Mouse (Mus musculus) erythroblast, embryonic 14.5 days (primary cell): Measurements from ENCODE around the gene Foxo1. TPM values are rescaled to one million over a fixed set of nuclear protein-coding genes. Genes with fewer than 3 reads are reported as not detected.

Source experiments
- H3K27me3 ChIP-seq: 2 replicates; pipeline ENCODE4 v1.6.1; 2012; ENCODE audit warnings: inconsistent platforms; ENCODE audit not compliant: control insufficient read depth
- H3K36me3 ChIP-seq: 2 replicates; pipeline ENCODE4 v1.6.1; 2012; ENCODE audit warnings: mild to moderate bottlenecking, inconsistent platforms; ENCODE audit not compliant: control insufficient read depth
- H3K4me1 ChIP-seq: 2 replicates; pipeline ENCODE4 v1.6.1; 2012; ENCODE audit warnings: inconsistent platforms; ENCODE audit not compliant: control insufficient read depth
- H3K4me3 ChIP-seq: replicated peaks from 2 replicates; pipeline ENCODE3; 2012; ENCODE audit warnings: moderate library complexity, mild to moderate bottlenecking, inconsistent platforms
- H3K9me3 ChIP-seq: 2 replicates; pipeline ENCODE4 v1.6.1; 2012; ENCODE audit warnings: low read length, inconsistent platforms, mixed read lengths; ENCODE audit not compliant: control insufficient read depth
- GATA1 ChIP-seq: IDR thresholded peaks from 2 replicates; pipeline ENCODE4 v1.6.1; 2012; ENCODE audit warnings: low read length, inconsistent platforms, mixed read lengths
- TAL1 ChIP-seq: IDR thresholded peaks from 3 replicates; pipeline ENCODE4 v1.6.1; 2012; ENCODE audit warnings: low read length, inconsistent platforms, mixed read lengths
- polyA plus RNA-seq: library from polyadenylated mRNA; stranded (reverse); fragments of >175 nt; gene quantifications from 2 replicates; pipeline ENCODE4 v1.2.3, GENCODE M21; 2012

The Foxo1 gene
- polyA plus RNA-seq, 1 experiment = 0.02 TPM

DNA sequence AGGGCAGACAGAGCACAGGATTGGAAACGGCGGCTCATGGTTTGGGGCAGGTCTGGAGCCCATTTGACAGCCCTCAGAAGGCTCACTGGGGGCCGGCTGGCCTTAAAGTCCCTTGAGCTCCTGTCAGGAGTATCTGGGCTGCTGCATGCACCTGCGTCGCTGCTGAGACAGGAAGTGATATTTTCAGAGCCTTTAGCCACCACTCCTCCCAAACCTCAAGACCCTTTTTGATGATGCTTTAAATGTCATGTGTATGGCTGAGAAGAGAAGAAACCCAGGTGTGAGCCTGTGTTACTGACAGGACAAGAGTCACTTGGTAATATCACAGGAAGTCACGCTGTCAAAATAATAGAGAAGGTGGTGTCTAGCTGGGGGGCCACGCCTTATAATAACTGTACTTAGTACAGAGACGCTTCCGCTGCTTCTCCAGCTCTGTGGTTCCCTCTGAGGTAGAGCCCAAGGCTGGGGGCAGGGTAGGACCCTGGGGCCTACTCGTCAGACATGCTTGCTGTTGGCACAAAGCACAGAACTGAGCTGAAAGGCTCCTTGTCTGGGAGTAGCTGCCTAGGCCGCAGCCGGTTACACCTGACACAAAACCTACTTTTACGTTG lies 128.1 kb downstream of the Foxo1 start:
- no peaks in the 10 kb centered on the region for H3K9me3 ChIP-seq
- H3K4me3 ChIP-seq = no peak overlapping the region
- H3K36me3 ChIP-seq = no peaks in the 10 kb centered on the region
- peaks cover 10% of the 10 kb centered on the region for H3K27me3 ChIP-seq
- TF ChIP-seq GATA1 (no peak), TAL1 (no peak)
- no peaks in the 10 kb centered on the region for H3K4me1 ChIP-seq

DNA sequence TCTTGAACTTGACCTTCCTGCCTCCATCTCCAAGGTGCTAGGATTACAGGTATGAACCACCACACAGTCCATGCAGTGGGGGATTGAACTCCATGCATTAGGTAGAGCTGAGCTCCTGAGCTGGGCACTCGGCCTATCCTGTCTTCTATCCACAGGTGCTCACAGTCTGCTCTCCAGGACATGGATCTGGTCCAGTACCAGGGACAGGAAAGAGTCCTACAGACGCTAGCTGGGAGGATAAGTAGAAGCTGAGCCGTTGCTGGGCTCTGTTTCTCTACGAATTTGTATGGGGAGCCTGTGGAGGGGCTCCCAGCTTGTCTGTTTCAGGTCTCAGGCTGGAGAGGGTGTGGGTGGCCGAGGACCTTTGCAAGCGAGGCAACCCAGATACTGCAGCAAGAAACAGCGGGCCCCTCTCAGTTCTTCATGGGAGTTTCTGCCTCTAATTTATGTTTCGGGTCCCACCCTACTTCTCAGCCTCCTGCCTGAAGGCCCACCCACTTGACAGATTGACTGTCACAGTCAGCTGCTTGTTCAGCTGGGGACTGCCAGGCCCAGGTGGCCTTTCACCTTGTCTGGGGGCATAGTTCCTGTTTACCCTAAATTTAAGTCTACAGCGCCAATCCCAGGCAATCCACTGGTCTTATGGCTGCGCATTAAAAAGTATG lies 128.9 kb downstream of the Foxo1 start:
- no peak for TF ChIP-seq TAL1
- no peak for TF ChIP-seq GATA1
- no peaks in the 10 kb centered on the region for H3K9me3 ChIP-seq
- no peak overlapping the region for H3K4me3 ChIP-seq
- no peaks in the 10 kb centered on the region for H3K36me3 ChIP-seq
- H3K4me1 ChIP-seq = no peaks in the 10 kb centered on the region
- peaks cover 16% of the 10 kb centered on the region for H3K27me3 ChIP-seq

DNA sequence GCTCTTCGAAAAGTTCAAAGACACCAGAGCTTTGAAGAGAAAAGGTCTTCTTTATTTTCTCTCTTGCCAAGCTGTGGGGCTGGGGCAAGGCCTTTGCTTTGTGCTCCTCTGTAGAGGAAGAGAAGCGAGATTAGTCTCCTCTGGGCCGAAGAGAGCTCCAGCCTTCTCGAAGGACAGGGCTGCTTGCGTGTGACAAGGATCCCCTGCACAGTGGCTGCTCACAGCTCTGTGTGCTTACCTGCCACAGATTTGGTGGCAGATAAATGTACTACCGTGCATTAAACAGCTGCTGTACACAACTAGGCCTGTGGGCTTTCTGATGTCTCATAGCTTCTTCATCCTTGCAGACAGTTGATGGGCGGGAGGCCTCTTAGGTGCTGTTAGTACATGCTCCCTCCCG lies 129.8 kb downstream of the Foxo1 start:
- H3K36me3 ChIP-seq = no peaks in the 10 kb centered on the region
- no peak for TF ChIP-seq GATA1
- no peak for TF ChIP-seq TAL1
- no peak overlapping the region for H3K4me3 ChIP-seq
- H3K4me1 ChIP-seq = no peaks in the 10 kb centered on the region
- H3K9me3 ChIP-seq = no peaks in the 10 kb centered on the region
- peaks cover 16% of the 10 kb centered on the region for H3K27me3 ChIP-seq

DNA sequence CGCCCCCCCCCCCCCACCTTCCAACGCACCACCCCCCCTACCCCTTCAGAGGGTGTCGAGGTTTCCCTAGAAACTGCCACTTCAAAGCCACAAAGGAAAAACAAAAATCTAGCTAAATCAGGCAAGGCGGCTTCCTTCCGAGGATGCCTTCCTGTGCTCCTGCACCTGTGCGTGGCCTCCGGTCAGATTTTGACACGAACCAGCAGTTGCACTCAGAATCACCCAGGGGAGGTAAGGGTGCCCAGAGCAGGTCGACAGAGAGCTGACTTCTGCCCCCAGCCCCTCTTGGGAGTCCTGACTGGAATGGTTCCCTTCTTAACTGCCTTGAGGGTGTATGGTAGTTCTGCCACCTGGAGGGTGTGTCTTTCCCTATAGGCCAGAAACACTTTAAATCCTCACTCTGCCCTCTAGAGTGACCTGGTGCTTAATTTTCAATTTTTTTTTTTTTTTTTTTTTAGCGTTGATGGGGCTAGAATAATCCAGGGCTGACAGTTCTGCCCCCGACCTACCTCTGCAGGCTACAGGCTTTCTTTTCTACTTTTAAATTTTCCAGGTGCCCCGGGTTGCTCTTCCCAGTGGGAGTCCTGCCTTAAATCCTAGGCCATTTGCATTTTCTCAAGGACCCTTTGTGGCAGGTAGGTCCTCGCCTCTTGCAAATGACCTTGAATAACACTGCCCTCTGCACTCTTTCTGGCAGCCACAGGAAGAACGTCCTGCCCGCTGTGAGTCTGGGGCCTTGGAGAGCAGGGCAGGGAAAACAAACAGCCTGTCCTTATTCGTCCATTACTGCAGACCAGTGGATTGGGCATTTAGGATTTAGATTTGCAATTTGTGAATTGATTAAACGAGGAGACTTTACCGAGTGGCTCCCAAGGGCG lies 132.4 kb downstream of the Foxo1 start:
- Histone ChIP-seq H3K36me3 (no peaks in the 10 kb centered on the region), H3K4me1 (no peaks in the 10 kb centered on the region), H3K27me3 (peaks cover 16% of the 10 kb centered on the region), H3K4me3 (no peak overlapping the region), H3K9me3 (no peaks in the 10 kb centered on the region)
- TF ChIP-seq TAL1 = no peak
- no peak for TF ChIP-seq GATA1

DNA sequence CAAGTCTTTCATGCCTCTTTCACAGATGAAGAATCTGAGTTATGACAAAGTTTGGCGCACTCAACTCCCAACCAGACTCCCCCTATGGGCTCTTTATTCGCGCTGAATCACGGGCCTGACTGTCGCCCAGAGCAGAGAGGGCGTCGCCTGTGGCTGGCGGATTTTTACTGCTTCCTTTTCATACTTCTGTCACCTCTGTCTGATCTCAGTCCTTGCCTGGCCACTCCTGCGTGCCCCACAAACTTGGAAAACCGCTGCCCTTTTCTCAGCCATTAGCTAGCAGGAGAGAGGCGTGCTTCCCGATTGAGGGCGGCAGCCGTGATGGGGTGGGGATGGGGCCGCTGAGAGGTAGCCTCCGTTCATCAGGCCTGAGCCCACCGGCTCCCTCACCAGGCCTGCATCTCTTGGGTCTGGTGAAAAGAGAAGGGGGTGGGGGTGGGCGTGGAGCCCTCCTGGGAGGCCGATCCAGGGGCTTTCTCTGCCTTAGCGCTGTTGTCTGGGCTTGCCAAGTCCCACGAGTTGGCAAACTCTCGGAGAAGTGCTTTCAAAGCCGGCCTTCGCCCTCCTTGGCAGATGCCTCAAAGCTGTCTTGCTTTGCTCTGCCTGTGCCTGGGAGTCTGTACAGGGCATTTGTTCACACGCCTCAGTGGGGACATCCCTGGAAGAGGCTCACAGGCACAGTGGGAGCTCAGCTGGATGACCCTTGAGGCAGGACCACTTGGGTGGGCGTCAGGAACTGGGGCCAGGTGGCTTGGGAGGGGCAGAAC lies 133.2 kb downstream of the Foxo1 start:
- H3K9me3 ChIP-seq = no peaks in the 10 kb centered on the region
- no peaks in the 10 kb centered on the region for H3K36me3 ChIP-seq
- TF ChIP-seq GATA1 (no peak), TAL1 (no peak)
- no peak overlapping the region for H3K4me3 ChIP-seq
- no peaks in the 10 kb centered on the region for H3K4me1 ChIP-seq
- H3K27me3 ChIP-seq = peaks cover 16% of the 10 kb centered on the region

Other genes starting within 250 kb of the Foxo1 start
- gene Maml3, start 163.3 kb upstream of the Foxo1 start, polyA plus RNA-seq = 0.03 and 0.04 TPM in 2 replicates